Mouse (Mus musculus): ENCODE data around the gene Cers1. TPM values are rescaled to one million over a fixed set of nuclear protein-coding genes. Genes with fewer than 3 reads are reported as not detected.
A peak's percentile ranks its signal among the peaks of the same experiment; 100 is the strongest.

The Cers1 gene
- polyA plus RNA-seq (2014; fragmentation: Nextera tagmentation; extraction: Ambion mirVana), result 33.4 and 42.9 TPM in 2 replicates

DNA sequence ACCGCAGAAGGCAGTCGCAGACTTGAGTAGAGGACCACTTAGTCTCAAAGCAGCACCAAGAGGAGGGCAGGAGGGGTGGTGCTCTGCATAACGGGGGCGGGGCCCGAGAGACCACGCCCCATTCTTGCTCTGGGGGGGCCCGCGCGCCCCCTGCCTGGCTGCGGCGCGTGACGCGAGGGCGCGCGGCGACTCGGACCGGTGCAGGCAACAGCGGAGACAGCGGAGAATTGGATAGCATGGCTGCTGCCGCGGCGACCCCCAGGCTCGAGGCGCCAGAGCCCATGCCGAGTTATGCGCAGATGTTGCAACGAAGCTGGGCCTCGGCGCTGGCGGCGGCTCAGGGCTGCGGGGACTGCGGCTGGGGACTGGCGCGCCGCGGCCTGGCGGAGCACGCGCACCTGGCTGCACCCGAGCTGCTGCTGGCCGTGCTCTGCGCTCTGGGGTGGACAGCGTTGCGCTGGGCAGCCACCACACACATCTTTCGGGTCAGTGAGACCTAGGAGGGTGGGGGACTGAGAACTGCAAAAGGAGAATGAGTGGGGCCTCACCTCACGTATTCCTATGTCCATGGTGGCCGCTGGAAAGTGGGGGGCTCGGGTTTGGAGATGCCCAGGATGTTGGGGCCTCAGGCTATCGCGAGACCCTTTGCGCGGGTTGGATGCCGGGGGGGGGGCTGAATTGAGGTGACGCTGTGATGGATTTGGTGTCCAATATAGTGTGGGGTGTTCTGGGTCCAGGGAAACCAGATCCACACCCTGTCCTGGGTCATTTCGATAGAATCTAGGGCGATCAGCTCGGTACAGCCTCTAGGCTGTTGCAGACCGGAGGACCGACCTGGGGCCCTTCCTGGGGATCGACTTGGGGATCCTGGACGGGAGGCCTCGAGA, at the start of gene Cers1:
Cers1 (plus strand) TSS at position 152 of the 887 bp plus-strand sequence.
- peak within 1 kb of the TSS; percentile 64 for H3K4me3 ChIP-seq (ENCODE audit: low read depth, low read length)
- 2% methylated on average over 56 of the region's 66 CpGs for WGBS
- H3K4me2 ChIP-seq (ENCODE audit: low read depth, low read length), result peak within 1 kb of the TSS; percentile 85
- H3K4me1 ChIP-seq (ENCODE audit: control insufficient read depth, insufficient read depth, low read length), result peaks cover 21% of the 10 kb centered on the region
- H3K9ac ChIP-seq (replicated peaks; ENCODE audit: low read depth, low read length), result peak within 1 kb of the TSS; percentile 74
- H3K27me3 ChIP-seq (ENCODE audit: control insufficient read depth, insufficient read depth, low read length), result no peaks in the 10 kb centered on the region
- peak within 1 kb of the TSS; percentile 86 for H3K27ac ChIP-seq (ENCODE audit: low read depth, low read length)
- H3K36me3 ChIP-seq (ENCODE audit: control insufficient read depth, insufficient read depth, low read length), result peaks cover 20% of the 10 kb centered on the region
- no peaks in the 10 kb centered on the region for H3K9me3 ChIP-seq (ENCODE audit: control insufficient read depth, low read length)
- peak; percentile 53 for ATAC-seq (ENCODE audit: low read depth)

DNA sequence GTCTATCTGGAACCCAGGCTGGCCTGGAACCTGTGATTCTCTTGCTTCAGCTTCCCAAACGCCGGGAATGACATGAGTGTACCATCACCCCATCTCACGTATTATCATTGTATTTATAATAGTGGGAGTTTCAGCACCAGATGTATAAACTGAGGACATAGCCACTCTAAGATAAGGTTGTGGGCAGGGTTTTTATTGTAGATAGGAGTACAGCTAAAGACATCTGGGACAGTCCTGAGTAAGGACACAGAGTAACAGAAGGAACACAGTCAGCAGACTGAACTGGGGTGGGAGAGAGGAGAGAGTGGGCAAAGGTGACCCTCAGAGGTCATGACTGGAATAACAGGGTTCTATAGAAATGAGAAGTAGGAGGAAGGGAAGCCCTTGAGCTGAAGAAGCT, 47.9 kb upstream of the Cers1 start:
- Histone ChIP-seq H3K9me3 (ENCODE audit: control insufficient read depth, low read length) (no peaks in the 10 kb centered on the region), H3K4me2 (ENCODE audit: low read depth, low read length) (no peak overlapping the region), H3K27ac (ENCODE audit: low read depth, low read length) (no peak overlapping the region), H3K27me3 (ENCODE audit: control insufficient read depth, insufficient read depth, low read length) (no peaks in the 10 kb centered on the region), H3K36me3 (ENCODE audit: control insufficient read depth, insufficient read depth, low read length) (peaks cover 15% of the 10 kb centered on the region), H3K4me3 (ENCODE audit: low read depth, low read length) (no peak overlapping the region), H3K9ac (replicated peaks; ENCODE audit: low read depth, low read length) (no peak overlapping the region), H3K4me1 (ENCODE audit: control insufficient read depth, insufficient read depth, low read length) (no peaks in the 10 kb centered on the region)
- WGBS, result 92% methylated on average over 3 of the region's 3 CpGs
- no peak for ATAC-seq (ENCODE audit: low read depth)

DNA sequence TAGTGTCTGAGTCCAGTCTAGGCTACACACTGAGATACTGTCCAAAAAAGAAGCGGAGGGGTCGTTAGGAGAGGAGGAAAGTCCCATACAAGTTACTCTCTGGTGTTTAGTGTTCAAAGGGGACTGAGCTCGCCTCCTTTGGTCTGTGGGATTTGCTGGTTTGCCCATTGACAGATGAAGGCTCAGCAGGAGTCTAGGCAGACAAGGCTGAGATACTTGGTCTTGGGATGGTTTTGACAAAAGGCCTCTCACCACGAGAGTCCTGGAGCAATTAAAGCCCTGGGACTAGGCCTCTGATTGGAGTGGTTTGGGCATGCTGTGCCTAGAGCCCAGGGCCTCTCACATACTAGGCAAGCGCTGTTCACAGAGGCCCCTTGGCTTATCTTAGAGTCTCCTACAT, 47.3 kb upstream of the Cers1 start:
- no peak overlapping the region for H3K4me2 ChIP-seq (ENCODE audit: low read depth, low read length)
- 46% methylated on average over 5 of the region's 5 CpGs for WGBS
- no peak overlapping the region for H3K27ac ChIP-seq (ENCODE audit: low read depth, low read length)
- no peaks in the 10 kb centered on the region for H3K9me3 ChIP-seq (ENCODE audit: control insufficient read depth, low read length)
- H3K4me3 ChIP-seq (ENCODE audit: low read depth, low read length), result no peak overlapping the region
- H3K4me1 ChIP-seq (ENCODE audit: control insufficient read depth, insufficient read depth, low read length), result no peaks in the 10 kb centered on the region
- H3K36me3 ChIP-seq (ENCODE audit: control insufficient read depth, insufficient read depth, low read length), result peaks cover 9% of the 10 kb centered on the region
- H3K27me3 ChIP-seq (ENCODE audit: control insufficient read depth, insufficient read depth, low read length), result no peaks in the 10 kb centered on the region
- ATAC-seq (ENCODE audit: low read depth), result no peak
- H3K9ac ChIP-seq (replicated peaks; ENCODE audit: low read depth, low read length), result no peak overlapping the region

- H3K9me3 ChIP-seq (ENCODE audit: control insufficient read depth, low read length), result no peaks in the 10 kb centered on the region
- ATAC-seq (ENCODE audit: low read depth), result 0 out of 2 replicates have a peak, but pooled peaks have one; percentile 45
- H3K4me2 ChIP-seq (ENCODE audit: low read depth, low read length), result no peak overlapping the region
- H3K9ac ChIP-seq (replicated peaks; ENCODE audit: low read depth, low read length), result no peak overlapping the region
- 0 out of 2 replicates have a peak, but pooled peaks cover 3% of the 10 kb centered on the region for H3K36me3 ChIP-seq (ENCODE audit: control insufficient read depth, insufficient read depth, low read length)
- H3K4me1 ChIP-seq (ENCODE audit: control insufficient read depth, insufficient read depth, low read length), result no peaks in the 10 kb centered on the region
- no peak overlapping the region for H3K27ac ChIP-seq (ENCODE audit: low read depth, low read length)
- H3K4me3 ChIP-seq (ENCODE audit: low read depth, low read length), result no peak overlapping the region
- WGBS, result 65% methylated on average over 11 of the region's 11 CpGs
- H3K27me3 ChIP-seq (ENCODE audit: control insufficient read depth, insufficient read depth, low read length), result no peaks in the 10 kb centered on the region
Measured at GRCm38 (mm10) chr8:70268799-70269565, 46.6 kb upstream of the Cers1 start.

DNA sequence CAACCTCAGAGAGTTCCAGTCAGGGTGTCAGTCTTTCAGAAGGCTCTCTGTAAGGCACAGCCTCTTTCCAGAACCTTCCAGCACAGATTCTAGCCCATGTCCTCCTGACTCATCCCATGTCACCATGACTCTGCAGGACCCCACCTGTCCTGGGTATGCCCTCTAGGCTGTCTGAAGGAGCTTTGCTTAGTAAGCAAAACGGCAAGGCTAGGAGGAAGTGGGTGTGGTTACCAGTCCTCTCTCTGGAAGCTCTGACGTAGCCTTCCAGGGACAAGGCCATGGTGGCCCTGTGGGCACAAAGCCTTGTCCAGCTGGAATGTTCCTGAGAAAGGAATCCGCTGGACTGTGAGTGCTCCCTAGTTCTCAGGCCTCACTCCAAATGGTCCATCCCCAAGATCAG, 42.6 kb upstream of the Cers1 start:
- WGBS, result 69% methylated on average over 3 of the region's 3 CpGs
- Histone ChIP-seq H3K9me3 (ENCODE audit: control insufficient read depth, low read length) (no peaks in the 10 kb centered on the region), H3K9ac (replicated peaks; ENCODE audit: low read depth, low read length) (no peak overlapping the region), H3K27ac (ENCODE audit: low read depth, low read length) (no peak overlapping the region), H3K27me3 (ENCODE audit: control insufficient read depth, insufficient read depth, low read length) (no peaks in the 10 kb centered on the region), H3K4me3 (ENCODE audit: low read depth, low read length) (no peak overlapping the region), H3K4me1 (ENCODE audit: control insufficient read depth, insufficient read depth, low read length) (no peaks in the 10 kb centered on the region), H3K4me2 (ENCODE audit: low read depth, low read length) (no peak overlapping the region), H3K36me3 (ENCODE audit: control insufficient read depth, insufficient read depth, low read length) (no peaks in the 10 kb centered on the region)
- no peak for ATAC-seq (ENCODE audit: low read depth)

- no peak overlapping the region for H3K9ac ChIP-seq (replicated peaks; ENCODE audit: low read depth, low read length)
- no peaks in the 10 kb centered on the region for H3K4me1 ChIP-seq (ENCODE audit: control insufficient read depth, insufficient read depth, low read length)
- no peaks in the 10 kb centered on the region for H3K9me3 ChIP-seq (ENCODE audit: control insufficient read depth, low read length)
- ATAC-seq (ENCODE audit: low read depth), result no peak
- no peaks in the 10 kb centered on the region for H3K27me3 ChIP-seq (ENCODE audit: control insufficient read depth, insufficient read depth, low read length)
- no peaks in the 10 kb centered on the region for H3K36me3 ChIP-seq (ENCODE audit: control insufficient read depth, insufficient read depth, low read length)
- no peak overlapping the region for H3K27ac ChIP-seq (ENCODE audit: low read depth, low read length)
- H3K4me2 ChIP-seq (ENCODE audit: low read depth, low read length), result no peak overlapping the region
- no peak overlapping the region for H3K4me3 ChIP-seq (ENCODE audit: low read depth, low read length)
Measured at GRCm38 (mm10) chr8:70274350-70274749, 41.2 kb upstream of the Cers1 start.

GRCm38 (mm10) chr8:70276476-70276875, 39.1 kb upstream of the Cers1 start:
- H3K27me3 ChIP-seq (ENCODE audit: control insufficient read depth, insufficient read depth, low read length), result no peaks in the 10 kb centered on the region
- H3K27ac ChIP-seq (ENCODE audit: low read depth, low read length), result no peak overlapping the region
- H3K9ac ChIP-seq (replicated peaks; ENCODE audit: low read depth, low read length), result no peak overlapping the region
- H3K9me3 ChIP-seq (ENCODE audit: control insufficient read depth, low read length), result no peaks in the 10 kb centered on the region
- WGBS, result 86% methylated on average over 3 of the region's 3 CpGs
- ATAC-seq (ENCODE audit: low read depth), result no peak
- H3K4me1 ChIP-seq (ENCODE audit: control insufficient read depth, insufficient read depth, low read length), result no peaks in the 10 kb centered on the region
- no peaks in the 10 kb centered on the region for H3K36me3 ChIP-seq (ENCODE audit: control insufficient read depth, insufficient read depth, low read length)
- no peak overlapping the region for H3K4me2 ChIP-seq (ENCODE audit: low read depth, low read length)
- H3K4me3 ChIP-seq (ENCODE audit: low read depth, low read length), result no peak overlapping the region

- no peak overlapping the region for H3K4me3 ChIP-seq (ENCODE audit: low read depth, low read length)
- no peaks in the 10 kb centered on the region for H3K9me3 ChIP-seq (ENCODE audit: control insufficient read depth, low read length)
- no peak for ATAC-seq (ENCODE audit: low read depth)
- 64% methylated on average over 15 of the region's 15 CpGs for WGBS
- H3K27me3 ChIP-seq (ENCODE audit: control insufficient read depth, insufficient read depth, low read length), result no peaks in the 10 kb centered on the region
- H3K4me1 ChIP-seq (ENCODE audit: control insufficient read depth, insufficient read depth, low read length), result 0 out of 2 replicates have a peak, but pooled peaks cover 3% of the 10 kb centered on the region
- no peak overlapping the region for H3K27ac ChIP-seq (ENCODE audit: low read depth, low read length)
- no peak overlapping the region for H3K4me2 ChIP-seq (ENCODE audit: low read depth, low read length)
- H3K36me3 ChIP-seq (ENCODE audit: control insufficient read depth, insufficient read depth, low read length), result no peaks in the 10 kb centered on the region
- 0 out of 2 replicates have a peak overlapping the region, but pooled peaks have one; percentile 21 for H3K9ac ChIP-seq (replicated peaks; ENCODE audit: low read depth, low read length)
Measured at GRCm38 (mm10) chr8:70278175-70278574, 37.4 kb upstream of the Cers1 start.

- Histone ChIP-seq H3K36me3 (ENCODE audit: control insufficient read depth, insufficient read depth, low read length) (no peaks in the 10 kb centered on the region), H3K4me2 (ENCODE audit: low read depth, low read length) (no peak overlapping the region), H3K4me3 (ENCODE audit: low read depth, low read length) (no peak overlapping the region), H3K27ac (ENCODE audit: low read depth, low read length) (no peak overlapping the region), H3K9me3 (ENCODE audit: control insufficient read depth, low read length) (no peaks in the 10 kb centered on the region), H3K9ac (replicated peaks; ENCODE audit: low read depth, low read length) (no peak overlapping the region), H3K4me1 (ENCODE audit: control insufficient read depth, insufficient read depth, low read length) (0 out of 2 replicates have a peak, but pooled peaks cover 7% of the 10 kb centered on the region), H3K27me3 (ENCODE audit: control insufficient read depth, insufficient read depth, low read length) (no peaks in the 10 kb centered on the region)
- 65% methylated on average over 8 of the region's 8 CpGs for WGBS
- ATAC-seq (ENCODE audit: low read depth), result no peak
Measured at GRCm38 (mm10) chr8:70279266-70279665, 36.3 kb upstream of the Cers1 start.

All from neural tube, embryonic 14.5 days (tissue).